Mouse (Mus musculus) mammary gland, adult 2 months (tissue): ENCODE measurements around the gene Hspb7. TPM values are rescaled to one million over a fixed set of nuclear protein-coding genes. Genes with fewer than 3 reads are reported as not detected.

ENCODE experiments used
- polyA plus RNA-seq: library from polyadenylated mRNA; depleted of rRNA; stranded (reverse); fragments of >200 nt; gene quantifications from 2 replicates; pipeline ENCODE4 v1.2.3, GENCODE M21; 2012; ENCODE audit warnings: low replicate concordance; rRNA removed

Gene Hspb7
- 0.33 and 26.9 TPM in 2 replicates for polyA plus RNA-seq

GRCm38 (mm10) chr4:141420192-141420829 is at the start of gene Hspb7:
Gene Hspb7, plus strand, starts transcription at chr4:141420779.

DNA sequence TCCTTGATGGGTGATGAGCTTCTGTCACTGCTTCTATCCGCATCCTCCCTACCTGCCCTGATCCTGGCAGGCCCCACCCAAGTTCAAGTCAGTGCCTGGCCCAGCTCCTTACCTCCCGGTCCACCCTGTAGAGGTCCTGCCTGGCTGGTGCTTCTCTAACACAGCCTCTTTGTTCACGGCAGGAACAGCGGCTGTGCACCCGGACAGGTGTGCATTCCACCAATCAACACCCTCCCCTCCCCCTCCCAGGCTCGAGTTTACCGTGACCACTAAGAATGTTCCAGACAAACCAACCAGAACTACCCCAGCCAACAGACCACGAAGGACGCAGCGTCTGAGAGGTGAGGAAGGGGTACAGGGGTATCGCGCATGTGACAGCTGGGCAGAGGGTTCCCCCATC is 22.0 kb upstream of the Hspb7 start, which contains the start of gene Clcnka:
Gene Clcnka, minus strand, starts transcription at position 180 of the 400 bp plus-strand sequence.

DNA sequence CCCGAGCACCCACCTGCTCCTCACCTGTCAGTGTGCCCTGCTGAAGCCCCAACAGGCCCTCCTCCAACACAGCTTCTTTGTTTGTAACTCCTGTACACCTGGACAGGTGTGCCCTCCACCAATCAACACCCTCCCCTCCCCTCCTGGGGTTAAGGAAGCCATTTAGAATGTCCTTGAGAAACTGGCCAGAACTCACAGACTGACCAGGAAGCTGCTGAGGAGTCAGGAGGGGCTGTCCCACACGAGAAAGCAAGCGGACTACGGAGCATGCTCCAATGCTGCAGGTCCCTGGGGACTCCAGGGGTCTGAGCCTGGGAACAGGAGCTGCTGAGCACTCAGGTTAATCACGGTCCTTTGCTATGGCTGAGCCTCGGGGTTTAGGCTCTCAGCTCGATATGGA is 4.7 kb upstream of the Hspb7 start, which contains the start of gene Clcnkb:
Gene Clcnkb, minus strand, starts transcription at position 91 of the 400 bp plus-strand sequence.

DNA sequence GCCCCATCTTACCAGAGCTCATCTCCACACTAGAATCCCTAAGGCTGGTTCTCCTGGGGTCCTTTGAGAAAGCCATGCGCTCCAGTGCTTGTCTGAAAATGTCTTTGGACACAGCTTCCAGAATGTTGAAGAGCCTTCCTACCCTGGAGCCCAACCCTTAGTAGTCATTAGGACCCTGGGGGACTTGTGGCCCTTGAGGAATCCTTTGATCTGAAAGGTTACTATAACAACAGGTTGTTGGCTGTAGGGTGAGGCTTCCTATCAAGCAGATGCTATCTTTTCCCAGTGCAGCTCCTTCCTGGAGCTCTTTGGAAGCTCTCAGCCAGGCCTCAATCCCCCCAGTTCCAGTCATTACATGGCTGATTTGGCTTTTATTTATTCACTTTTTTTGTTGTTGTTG is 15.4 kb downstream of the Hspb7 start, which contains the start of gene Srarp:
Gene Srarp, minus strand, starts transcription at position 132 of the 400 bp plus-strand sequence.

DNA sequence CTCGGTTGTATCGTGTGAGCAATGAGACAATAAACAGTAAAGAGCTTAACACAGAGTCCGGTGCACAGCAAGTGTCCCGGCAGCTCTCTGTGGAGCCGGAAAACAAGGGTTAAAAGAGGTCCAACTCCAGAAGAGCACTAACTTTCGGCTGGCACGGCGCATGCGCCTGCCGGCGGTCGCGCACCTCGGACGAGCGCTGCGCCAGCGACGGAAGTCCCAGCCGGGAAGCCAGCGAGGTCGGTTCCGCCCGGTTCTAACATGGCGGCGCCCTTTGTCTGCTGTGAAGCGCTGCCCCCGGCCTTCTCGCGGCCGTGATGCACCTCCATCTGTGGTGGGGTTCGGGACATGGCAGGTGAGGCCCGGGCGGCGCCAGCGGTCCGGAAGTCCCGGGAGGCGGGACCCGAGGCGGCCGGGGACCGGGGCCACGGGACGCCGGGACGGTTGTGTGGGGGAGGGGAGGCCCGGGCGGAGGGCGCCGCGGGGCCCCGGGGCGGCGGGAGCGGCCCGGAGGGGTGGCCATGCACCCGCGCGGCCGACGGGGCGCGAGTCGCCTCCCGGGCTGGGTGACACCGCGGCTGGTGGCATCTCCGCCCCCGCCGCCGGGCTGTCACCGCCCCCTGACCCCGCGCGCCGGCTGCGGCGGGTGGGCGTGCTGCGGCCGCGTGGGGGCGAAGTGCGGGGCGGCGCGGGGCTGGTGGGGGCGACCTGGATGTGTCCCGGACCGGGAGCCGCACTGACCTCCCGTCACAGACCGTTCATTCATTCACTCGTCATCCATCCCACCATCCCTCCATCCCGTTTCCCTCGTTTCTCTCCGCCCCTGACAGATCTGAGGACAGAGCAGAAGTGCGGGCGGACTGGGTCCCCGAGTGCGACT is 24.1 kb downstream of the Hspb7 start, which contains the start of gene Zbtb17:
Gene Zbtb17, plus strand, starts transcription at position 204 of the 877 bp plus-strand sequence.

Other genes starting within 250 kb of the Hspb7 start
- 0.85 and 0.94 TPM in 2 replicates for gene Rsg1, start 206.8 kb upstream of the Hspb7 start, polyA plus RNA-seq
- 3.1 and 8.9 TPM in 2 replicates for gene Arhgef19, start 181.3 kb upstream of the Hspb7 start, polyA plus RNA-seq
- gene Epha2, start 119.5 kb upstream of the Hspb7 start, polyA plus RNA-seq = 9.6 and 9.7 TPM in 2 replicates
- 0.59 and 1.3 TPM in 2 replicates for gene Fam131c, start 52.6 kb upstream of the Hspb7 start, polyA plus RNA-seq
- 0.24 and 0.32 TPM in 2 replicates for gene Clcnka, start 22.1 kb upstream of the Hspb7 start, polyA plus RNA-seq
- 0.04 and 0.06 TPM in 2 replicates for gene Clcnkb, start 4.8 kb upstream of the Hspb7 start, polyA plus RNA-seq
- 0.27 and 0.92 TPM in 2 replicates for gene Srarp, start 15.3 kb downstream of the Hspb7 start, polyA plus RNA-seq
- 31.6 and 41.9 TPM in 2 replicates for gene Zbtb17, start 23.9 kb downstream of the Hspb7 start, polyA plus RNA-seq
- 9.3 and 46.9 TPM in 2 replicates for gene Spen, start 117.8 kb downstream of the Hspb7 start, polyA plus RNA-seq
- gene Fblim1, start 185.3 kb downstream of the Hspb7 start, polyA plus RNA-seq = 13.5 and 16.6 TPM in 2 replicates
- gene Tmem82, start 197.9 kb downstream of the Hspb7 start, polyA plus RNA-seq = 1.2 TPM in 2 replicates
- gene Slc25a34, start 203.0 kb downstream of the Hspb7 start, polyA plus RNA-seq = 2.3 and 8.3 TPM in 2 replicates
- gene Plekhm2, start 244.1 kb downstream of the Hspb7 start, polyA plus RNA-seq = 46.2 and 48.6 TPM in 2 replicates